Mouse (Mus musculus): Measurements from ENCODE around the gene Fxr2.
"Not testable (repeated sequence)": the region's sequence is repeated elsewhere in the genome, so short reads cannot be mapped to it uniquely, and the experiment has no call there.

DNA sequence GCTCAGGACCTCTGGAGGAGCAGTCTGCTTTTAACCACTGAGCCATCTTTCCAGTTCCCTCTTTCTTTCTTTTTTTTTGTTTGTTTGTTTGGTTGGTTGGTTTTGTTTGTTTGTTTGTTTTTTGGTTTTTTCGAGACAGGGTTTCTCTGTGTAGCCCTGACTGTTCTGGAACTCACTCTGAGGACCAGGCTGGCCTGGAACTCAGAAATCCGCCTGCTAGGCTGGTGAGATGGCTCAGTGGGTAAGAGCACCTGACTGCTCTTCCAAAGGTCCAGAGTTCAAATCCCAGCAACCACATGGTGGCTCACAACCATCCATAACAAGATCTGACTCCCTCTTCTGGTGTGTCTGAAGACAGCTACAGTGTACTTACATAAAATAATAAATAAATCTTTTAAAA is 8.5 kb upstream of the Fxr2 start:
- not testable (repeated sequence) for TF ChIP-seq CTCF, POLR2A (IDR thresholded peaks at IDR 0.05; ENCODE audit: extremely low read depth, insufficient read depth, low read length)

Data from cortical plate, adult 2 months (tissue).